ENCODE assay signal across 8 mouse cellular contexts in genomic region chr2:85050746-85051145, GRCm38 (mm10). TPM values are rescaled to one million over a fixed set of nuclear protein-coding genes. Genes with fewer than 3 reads are reported as not detected.
DNase-seq lines count a peak whose midpoint lies in the region; ATAC-seq lines count a peak whose summit lies in the region.

No protein-coding gene starts in this region.

- H3K4me1 ChIP-seq in kidney, embryonic 14.5 days (ENCODE audit: control insufficient read depth, insufficient read depth, low read length): peaks cover 41% of the 10 kb centered on the region
- H3K4me1 ChIP-seq in heart, embryonic 14.5 days (ENCODE audit: control insufficient read depth in 2 of 2, insufficient read depth in 2 of 2, low read length in 2 of 2): peaks cover 11 to 26% of the 10 kb centered on the region in 2 experiments; a peak in 3 of 4 replicates
- H3K4me1 ChIP-seq in limb, embryonic 15.5 days: peaks cover 57% of the 10 kb centered on the region
- peaks cover 39% of the 10 kb centered on the region for H3K4me1 ChIP-seq in neural tube, embryonic 13.5 days (replicated peaks)

- H3K4me2 ChIP-seq in kidney, embryonic 14.5 days (replicated peaks; ENCODE audit: low read depth, low read length): peak overlapping the region; percentile 47
- H3K4me2 ChIP-seq in heart, embryonic 14.5 days (ENCODE audit: low read length): peak overlapping the region; percentile 89
- H3K4me2 ChIP-seq in limb, embryonic 15.5 days: peak overlapping the region; percentile 65
- H3K4me2 ChIP-seq in neural tube, embryonic 13.5 days: peak overlapping the region; percentile 58

- H3K9me3 ChIP-seq in kidney, embryonic 14.5 days (ENCODE audit: control insufficient read depth, low read length): no peaks in the 10 kb centered on the region
- no peaks in the 10 kb centered on the region for H3K9me3 ChIP-seq in heart, embryonic 14.5 days (ENCODE audit: control insufficient read depth, low read length)
- no peaks in the 10 kb centered on the region for H3K9me3 ChIP-seq in limb, embryonic 15.5 days
- H3K9me3 ChIP-seq in neural tube, embryonic 13.5 days: no peaks in the 10 kb centered on the region

- peak overlapping the region; percentile 78 for H3K27ac ChIP-seq in kidney, embryonic 14.5 days (ENCODE audit: low read depth, low read length)
- peak overlapping the region; percentile 76 to 89 for H3K27ac ChIP-seq in heart, embryonic 14.5 days (replicated peaks in 1 of 2; ENCODE audit: control insufficient read depth in 1 of 2, insufficient read depth in 1 of 2, low read depth in 2 of 2, low read length in 2 of 2)
- H3K27ac ChIP-seq in limb, embryonic 15.5 days: peak overlapping the region; percentile 97
- H3K27ac ChIP-seq in neural tube, embryonic 13.5 days (replicated peaks): peak overlapping the region; percentile 94

- no peaks in the 10 kb centered on the region for H3K27me3 ChIP-seq in kidney, embryonic 14.5 days (ENCODE audit: control insufficient read depth, insufficient read depth, low read length)
- H3K27me3 ChIP-seq in heart, embryonic 14.5 days (ENCODE audit: control insufficient read depth, insufficient read depth, low read length): no peaks in the 10 kb centered on the region
- no peaks in the 10 kb centered on the region for H3K27me3 ChIP-seq in limb, embryonic 15.5 days
- no peaks in the 10 kb centered on the region for H3K27me3 ChIP-seq in neural tube, embryonic 13.5 days

- ATAC-seq in kidney, embryonic 14.5 days (ENCODE audit: low FRiP score, low TSS enrichment): no peak
- ATAC-seq in heart, embryonic 14.5 days (ENCODE audit: insufficient number of reproducible peaks, insufficient read depth, low FRiP score, low read depth): peak; percentile 0; the same call in 1 of the 2 replicates
- ATAC-seq in limb, embryonic 15.5 days (ENCODE audit: insufficient number of reproducible peaks, low FRiP score, low TSS enrichment, low read depth): no peak
- ATAC-seq in neural tube, embryonic 13.5 days (ENCODE audit: low read depth): no peak
- ATAC-seq in monocyte, adult 5-6 weeks (replicated peaks; ENCODE audit: insufficient number of reproducible peaks, low FRiP score, low TSS enrichment, poor library complexity, severe bottlenecking): no peak

- no peak for DNase-seq in kidney, adult 9 months
- DNase-seq in adrenal gland, adult 8-10 months: peak; percentile 42
- DNase-seq in yolk sac, embryonic 10.5 days (ENCODE audit: low spot score): no peak

- H3K4me3 ChIP-seq in kidney, embryonic 14.5 days (ENCODE audit: low read length): peak overlapping the region; percentile 30
- H3K4me3 ChIP-seq in heart, embryonic 14.5 days (ENCODE audit: control insufficient read depth in 1 of 2, insufficient read depth in 1 of 2, low read depth in 1 of 2, low read length in 2 of 2): peak overlapping the region; percentile 33 to 50
- H3K4me3 ChIP-seq in limb, embryonic 15.5 days: peak overlapping the region; percentile 79
- H3K4me3 ChIP-seq in neural tube, embryonic 13.5 days: peak overlapping the region; percentile 25

- peak overlapping the region; percentile 42; the same call in 1 of the 2 replicates for H3K9ac ChIP-seq in kidney, embryonic 14.5 days (ENCODE audit: low read depth, low read length)
- peak overlapping the region; percentile 52 for H3K9ac ChIP-seq in heart, embryonic 14.5 days (ENCODE audit: low read length)
- peak overlapping the region; percentile 28; the same call in 1 of the 2 replicates for H3K9ac ChIP-seq in limb, embryonic 15.5 days
- peak overlapping the region; percentile 85 for H3K9ac ChIP-seq in neural tube, embryonic 13.5 days

- peaks cover 49% of the 10 kb centered on the region for H3K36me3 ChIP-seq in kidney, embryonic 14.5 days (ENCODE audit: control insufficient read depth, insufficient read depth, low read length)
- H3K36me3 ChIP-seq in heart, embryonic 14.5 days (ENCODE audit: control insufficient read depth, insufficient read depth, low read length): peaks cover 52% of the 10 kb centered on the region
- H3K36me3 ChIP-seq in limb, embryonic 15.5 days: peaks cover 58% of the 10 kb centered on the region
- peaks cover 60% of the 10 kb centered on the region for H3K36me3 ChIP-seq in neural tube, embryonic 13.5 days

- 45% methylated on average over 9 of the region's 9 CpGs for WGBS in kidney, embryonic 14.5 days
- WGBS in heart, embryonic 14.5 days: 36% methylated on average over 9 of the region's 9 CpGs
- 31% methylated on average over 9 of the region's 9 CpGs for WGBS in limb, embryonic 15.5 days
- WGBS in neural tube, embryonic 13.5 days: 51% methylated on average over 9 of the region's 9 CpGs

RNA-seq across cellular contexts. Expression of gene Tnks1bp1, which starts 2.9 kb away (rescaled TPM):
- polyA plus RNA-seq in kidney, embryonic 14.5 days (2014; fragmentation: Nextera tagmentation; extraction: Ambion mirVana): 8.1 and 10.1 TPM in 2 replicates
- 100 to 1,000 TPM; 103 to 135 (median 120) TPM for total RNA-seq in adrenal gland, adult 8-10 months (2022)
- polyA plus RNA-seq in heart, embryonic 14.5 days (2014; fragmentation: Nextera tagmentation; extraction: Ambion mirVana): 7.3 and 7.7 TPM in 2 replicates
- polyA plus RNA-seq in limb, embryonic 15.5 days (2015; fragmentation: Nextera tagmentation; extraction: Ambion mirVana): 65.1 and 74.1 TPM in 2 replicates
- polyA plus RNA-seq in neural tube, embryonic 13.5 days (2015; fragmentation: Nextera tagmentation; extraction: Ambion mirVana): 22.6 and 23.4 TPM in 2 replicates
- 7.1 to 18.7 TPM (median 10.0 TPM) in 3 replicates for total RNA-seq in monocyte, adult 5-6 weeks (2017)

RNA-seq across cellular contexts. Expression of gene P2rx3, which starts 13.5 kb away (rescaled TPM):
- polyA plus RNA-seq in kidney, embryonic 14.5 days (2014; fragmentation: Nextera tagmentation; extraction: Ambion mirVana): 0.53 and 0.86 TPM in 2 replicates
- 1 to 10 TPM in 3 of 4 experiments, under 1 TPM in 1; 0.83 to 1.8 (median 1.3) TPM for total RNA-seq in adrenal gland, adult 8-10 months (2022)
- polyA plus RNA-seq in heart, embryonic 14.5 days (2014; fragmentation: Nextera tagmentation; extraction: Ambion mirVana): 0.69 TPM in 1 of 2 replicates, not detected in the other
- 0.19 and 0.58 TPM in 2 replicates for polyA plus RNA-seq in limb, embryonic 15.5 days (2015; fragmentation: Nextera tagmentation; extraction: Ambion mirVana)
- polyA plus RNA-seq in neural tube, embryonic 13.5 days (2015; fragmentation: Nextera tagmentation; extraction: Ambion mirVana): 65.1 and 76.0 TPM in 2 replicates
- total RNA-seq in monocyte, adult 5-6 weeks (2017): 0.29 TPM in 1 of 3 replicates, not detected in the others

RNA-seq across cellular contexts. Expression of gene Ssrp1, which starts 13.7 kb away (rescaled TPM):
- 260 and 334 TPM in 2 replicates for polyA plus RNA-seq in kidney, embryonic 14.5 days (2014; fragmentation: Nextera tagmentation; extraction: Ambion mirVana)
- 100 to 1,000 TPM; 130 to 156 (median 142) TPM for total RNA-seq in adrenal gland, adult 8-10 months (2022)
- polyA plus RNA-seq in heart, embryonic 14.5 days (2014; fragmentation: Nextera tagmentation; extraction: Ambion mirVana): 124 and 130 TPM in 2 replicates
- polyA plus RNA-seq in limb, embryonic 15.5 days (2015; fragmentation: Nextera tagmentation; extraction: Ambion mirVana): 235 and 238 TPM in 2 replicates
- 165 and 186 TPM in 2 replicates for polyA plus RNA-seq in neural tube, embryonic 13.5 days (2015; fragmentation: Nextera tagmentation; extraction: Ambion mirVana)
- total RNA-seq in monocyte, adult 5-6 weeks (2017): 113 to 215 TPM (median 119 TPM) in 3 replicates

Comparison
In these comparisons a context has a peak if more than half of its experiments do, and no peak if none do; other contexts are left out.
1. H3K4me3 ChIP-seq: peak in every context shown above with its lines; median percentile 79 in limb, embryonic 15.5 days; 42 in heart, embryonic 14.5 days; 30 in kidney, embryonic 14.5 days; 25 in neural tube, embryonic 13.5 days.
2. H3K9ac ChIP-seq: peak in every context shown above with its lines; median percentile 85 in neural tube, embryonic 13.5 days; 52 in heart, embryonic 14.5 days; 42 in kidney, embryonic 14.5 days; 28 in limb, embryonic 15.5 days.
3. RNA of gene P2rx3, which starts 13.5 kb away (polyA plus RNA-seq): 65.1 to 76.0 TPM in neural tube, embryonic 13.5 days; 0.19 to 0.58 TPM in limb, embryonic 15.5 days, 0.53 to 0.86 TPM in kidney, embryonic 14.5 days and 0.69 TPM in heart, embryonic 14.5 days; every median in the first group is over 10 times any median in the second.
4. Peak in every context shown above with its lines, with median percentiles within 50 percentile points of each other: H3K27ac ChIP-seq and H3K4me2 ChIP-seq.